Mouse (Mus musculus): ENCODE data around the gene Dapk3.

DNA sequence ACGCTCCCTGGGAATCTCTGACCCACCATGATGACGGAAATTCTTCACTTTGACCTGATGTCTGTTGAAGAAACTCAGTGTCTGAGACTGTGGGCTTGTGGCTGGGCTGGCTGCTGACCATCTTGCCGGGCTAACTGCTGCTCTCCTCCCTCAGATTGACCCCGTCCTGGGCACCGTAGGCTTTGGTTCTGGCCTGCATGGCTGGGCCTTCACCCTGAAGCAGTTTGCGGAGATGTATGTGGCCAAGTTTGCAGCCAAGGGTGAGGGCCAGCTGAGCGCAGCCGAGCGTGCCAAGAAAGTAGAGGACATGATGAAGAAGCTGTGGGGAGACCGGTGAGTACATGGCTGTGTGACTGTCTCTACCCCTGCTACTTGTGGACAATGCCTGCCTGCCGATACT lies 3.9 kb upstream of the Dapk3 start:
- TF ChIP-seq CTCF (IDR thresholded peaks at IDR 0.05) (no peak), EP300 (IDR thresholded peaks at IDR 0.05) (no peak)

Measured in lung, postnatal 0 days (tissue).